Mouse (Mus musculus): ENCODE data around the gene Ghrhr.

- TF ChIP-seq CTCF (IDR thresholded peaks at IDR 0.05; ENCODE audit: low read depth), result peak; percentile 49
- no peak for TF ChIP-seq EP300 (IDR thresholded peaks at IDR 0.05; ENCODE audit: low read depth)
Measured at GRCm38 (mm10) chr6:55342328-55342727, 33.8 kb upstream of the Ghrhr start.
